Mouse (Mus musculus) spleen, adult 2 months (tissue): ENCODE measurements around the gene Gm29609.

ENCODE experiments used
- CTCF ChIP-seq: fragments of 200-500 bp; IDR thresholded peaks from 2 replicates; pipeline ENCODE4 v1.5.1; 2011; ENCODE audit warnings: mild to moderate bottlenecking, inconsistent platforms; ENCODE audit not compliant: insufficient read depth, insufficient read length, insufficient replicate concordance; ENCODE audit errors: extremely low read depth
- POLR2A ChIP-seq: fragments of 200-500 bp; IDR thresholded peaks from 2 replicates; pipeline ENCODE4 v1.6.1; 2011; ENCODE audit warnings: low read depth, low read length, inconsistent platforms

GRCm38 (mm10) chr5:31162462-31162861 is 17.2 kb downstream of the Gm29609 start:
- TF ChIP-seq CTCF (no peak), POLR2A (no peak)
